Comparison of ENCODE assay signal across 11 mouse cellular contexts in genomic region chr11:67379703-67380510, GRCm38 (mm10). TPM values are rescaled to one million over a fixed set of nuclear protein-coding genes. Genes with fewer than 3 reads are reported as not detected.
A peak's percentile ranks its signal among the peaks of the same experiment; 100 is the strongest.
DNase-seq lines count a peak whose midpoint lies in the region; ATAC-seq lines count a peak whose summit lies in the region.
"Had no signal": no experiment of that assay in that cellular context is flagged by ENCODE, and none has a peak within 500 bp of the region (broad histone marks: within the 10 kb centered on the region; RNA-seq: fewer than 3 reads in every experiment).

No protein-coding gene starts in this region.

- DNase-seq in 3T3-L1 (ENCODE audit: low read depth, low spot score) (peak; percentile 66), ES-CJ7 (ENCODE audit: low read depth, low spot score) (peak; percentile 75)
- DNase-seq in heart, postnatal 25 days (ENCODE audit: low spot score) = peak; percentile 35
- DNase-seq in layer of hippocampus, postnatal 14 days (ENCODE audit: low spot score in 2 of 2) = no peak
- DNase-seq in thymus, adult 18-20 months = no peak
- DNase-seq in natural killer cell, adult 2 months (ENCODE audit: low spot score in 2 of 2) = no peak
- DNase-seq: cerebellum, postnatal 36 days had no signal

- H3K27ac ChIP-seq in lung, embryonic 15.5 days = peak overlapping the region; percentile 61

- no peak overlapping the region for H3K4me3 ChIP-seq in lung, embryonic 15.5 days

- intact Hi-C loops in heart, postnatal 25 days (cut with DNase I) = no loop called here

- H3K9ac ChIP-seq in lung, embryonic 15.5 days = no peak overlapping the region

- peak; percentile 95 for ATAC-seq in lung, embryonic 15.5 days (ENCODE audit: borderline replicate concordance, extremely low read depth, low FRiP score, low TSS enrichment)

- H3K4me1 ChIP-seq in lung, embryonic 15.5 days = peaks cover 30% of the 10 kb centered on the region

- no peaks in the 10 kb centered on the region for H3K36me3 ChIP-seq in lung, embryonic 15.5 days

- 29% methylated on average over 10 of the region's 10 CpGs for WGBS in lung, embryonic 15.5 days

- H3K4me2 ChIP-seq in lung, embryonic 15.5 days = peak overlapping the region; percentile 18; the same call in 1 of the 2 replicates

- H3K27me3 ChIP-seq in lung, embryonic 15.5 days = no peaks in the 10 kb centered on the region

- H3K9me3 ChIP-seq in lung, embryonic 15.5 days = no peaks in the 10 kb centered on the region

RNA-seq across cellular contexts. Expression of gene Myh13, which starts 58.4 kb away (rescaled TPM):
- not detected for total RNA-seq in heart, postnatal 25 days (2021)
- 0.07 and 0.38 TPM in 2 replicates for polyA plus RNA-seq in lung, embryonic 15.5 days (2015; fragmentation: Nextera tagmentation; extraction: Ambion mirVana)
- total RNA-seq in layer of hippocampus, postnatal 14 days (2021) = under 1 TPM; 0.21 to 0.23 TPM
- total RNA-seq: granulocyte monocyte progenitor cell, adult 5-6 weeks; megakaryocyte progenitor cell, adult 5-6 weeks had no signal
- polyA plus RNA-seq: small intestine, adult 2 months had no signal

Comparison
In these comparisons a context has a peak if more than half of its experiments do, and no peak if none do; other contexts are left out.
1. DNase-seq: peak in 3T3-L1 (single experiment), ES-CJ7 (single experiment) and heart, postnatal 25 days (single experiment); none in layer of hippocampus, postnatal 14 days (0 of 2), thymus, adult 18-20 months (0 of 2) and natural killer cell, adult 2 months (0 of 2).